26 mouse cellular contexts compared by ENCODE assay signal in genomic region chr3:32128391-32128790, GRCm38 (mm10).
A peak's percentile ranks its signal among the peaks of the same experiment; 100 is the strongest.
DNase-seq lines count a peak whose midpoint lies in the region; ATAC-seq lines count a peak whose summit lies in the region.
"Had no signal": no experiment of that assay in that cellular context is flagged by ENCODE, and none has a peak within 500 bp of the region (broad histone marks: within the 10 kb centered on the region; RNA-seq: fewer than 3 reads in every experiment).

No protein-coding gene starts in this region.

- no peaks in the 10 kb centered on the region for H3K27me3 ChIP-seq in midbrain, embryonic 10.5 days (ENCODE audit: low read depth, poor library complexity, severe bottlenecking)
- H3K27me3 ChIP-seq in midbrain, embryonic 15.5 days (replicated peaks): no peaks in the 10 kb centered on the region
- H3K27me3 ChIP-seq: forebrain, embryonic 12.5 days; kidney, embryonic 15.5 days; limb, embryonic 13.5 days; lung, embryonic 15.5 days had no signal

- peaks cover 17% of the 10 kb centered on the region for H3K4me1 ChIP-seq in midbrain, embryonic 10.5 days
- peaks cover 5% of the 10 kb centered on the region; the same call in 1 of the 2 replicates for H3K4me1 ChIP-seq in midbrain, embryonic 15.5 days
- H3K4me1 ChIP-seq: kidney, embryonic 15.5 days; limb, embryonic 13.5 days; lung, embryonic 15.5 days had no signal

- H3K27ac ChIP-seq in midbrain, embryonic 10.5 days (replicated peaks): no peak overlapping the region; the same call in 1 of the 2 replicates
- no peak overlapping the region for H3K27ac ChIP-seq in midbrain, embryonic 15.5 days
- H3K27ac ChIP-seq: forebrain, embryonic 12.5 days; hindbrain, embryonic 14.5 days; kidney, embryonic 15.5 days; left cerebral cortex, adult 2 months; limb, embryonic 13.5 days; lung, embryonic 15.5 days; stomach, postnatal 0 days had no signal

- no peaks in the 10 kb centered on the region for H3K9me3 ChIP-seq in midbrain, embryonic 10.5 days (replicated peaks)
- no peaks in the 10 kb centered on the region for H3K9me3 ChIP-seq in midbrain, embryonic 15.5 days
- H3K9me3 ChIP-seq: forebrain, embryonic 12.5 days; kidney, embryonic 15.5 days; limb, embryonic 13.5 days; lung, embryonic 15.5 days had no signal

- WGBS in midbrain, embryonic 10.5 days: 1% methylated on average over 5 of the region's 5 CpGs
- 0% methylated on average over 5 of the region's 5 CpGs for WGBS in midbrain, embryonic 15.5 days

- intact Hi-C loops in left cerebral cortex, postnatal 25 days (cut with DNase I): no loop called here

- no peak for ATAC-seq in midbrain, embryonic 15.5 days (replicated peaks)
- ATAC-seq: forebrain, postnatal 0 days had no signal

- no peak overlapping the region for H3K4me3 ChIP-seq in midbrain, embryonic 10.5 days
- no peak overlapping the region for H3K4me3 ChIP-seq in midbrain, embryonic 15.5 days
- H3K4me3 ChIP-seq: forebrain, embryonic 12.5 days; kidney, embryonic 15.5 days; left cerebral cortex, adult 2 months; limb, embryonic 13.5 days; lung, embryonic 15.5 days had no signal

- no peaks in the 10 kb centered on the region for H3K36me3 ChIP-seq in midbrain, embryonic 10.5 days
- H3K36me3 ChIP-seq in midbrain, embryonic 15.5 days (replicated peaks): no peaks in the 10 kb centered on the region
- H3K36me3 ChIP-seq: forebrain, embryonic 12.5 days; kidney, embryonic 15.5 days; limb, embryonic 13.5 days; lung, embryonic 15.5 days had no signal

- H3K4me2 ChIP-seq in midbrain, embryonic 15.5 days: no peak overlapping the region
- H3K4me2 ChIP-seq: forebrain, embryonic 12.5 days; hindbrain, embryonic 14.5 days; kidney, embryonic 15.5 days; limb, embryonic 13.5 days; liver, embryonic 11.5 days; lung, embryonic 15.5 days had no signal

- no peak overlapping the region for H3K9ac ChIP-seq in midbrain, embryonic 15.5 days
- H3K9ac ChIP-seq: forebrain, embryonic 12.5 days; forebrain, postnatal 0 days; hindbrain, embryonic 14.5 days; kidney, embryonic 15.5 days; limb, embryonic 13.5 days; lung, embryonic 15.5 days had no signal

- DNase-seq in embryo, embryonic 10.5 days (ENCODE audit: low spot score): peak; percentile 24
- no peak for DNase-seq in embryo, embryonic 9.5 days (ENCODE audit: extremely low spot score)
- DNase-seq in midbrain, embryonic 10.5 days (ENCODE audit: low spot score): peak; percentile 19
- DNase-seq in A20 (ENCODE audit: low read depth, low spot score) (peak; percentile 59), ZHBTc4 (ENCODE audit: low read depth, low spot score) (peak; percentile 45)
- no peak for DNase-seq in left cerebral cortex, postnatal 25 days (ENCODE audit: low spot score in 2 of 2)
- no peak for DNase-seq in cerebellum, postnatal 14 days
- DNase-seq: adrenal gland, postnatal 14 days; cerebellum, adult 11-12 months; cerebellum, adult 9-11 months; forebrain, postnatal 0 days; heart, postnatal 14 days; kidney, adult 18-20 months; kidney, postnatal 25 days; right cerebral cortex, postnatal 4 days; thymus, adult 18-20 months; thymus, postnatal 25 days had no signal

Comparison
In these comparisons a context has a peak if more than half of its experiments do, and no peak if none do; other contexts are left out.
1. DNase-seq: peak in embryo, embryonic 10.5 days (single experiment), midbrain, embryonic 10.5 days (single experiment), A20 (single experiment) and ZHBTc4 (single experiment); none in embryo, embryonic 9.5 days (single experiment), left cerebral cortex, postnatal 25 days (0 of 2) and cerebellum, postnatal 14 days (0 of 2).